Mouse (Mus musculus) kidney, embryonic 16.5 days (tissue): ENCODE data around the gene Hcn3. TPM values are rescaled to one million over a fixed set of nuclear protein-coding genes. Genes with fewer than 3 reads are reported as not detected.

ENCODE experiments used
- ATAC-seq: fragments of 200-750 bp; cut with Nextera tagmentation; 2 replicates; pipeline ENCODE4 v1.8.0; 2017; ENCODE audit warnings: moderate TSS enrichment; ENCODE audit not compliant: low FRiP score, low TSS enrichment
- H3K27ac ChIP-seq: fragments of 300-500 bp; sonication (generic); 2 replicates; pipeline ENCODE4 v1.5.1; 2014; ENCODE audit warnings: low read length
- H3K27me3 ChIP-seq: fragments of 300-500 bp; sonication (generic); 2 replicates; pipeline ENCODE4 v1.6.1; 2014; ENCODE audit warnings: low read length, control low read depth, mixed read lengths; ENCODE audit not compliant: insufficient read depth
- H3K36me3 ChIP-seq: fragments of 300-500 bp; sonication (generic); 2 replicates; pipeline ENCODE4 v1.6.1; 2014; ENCODE audit warnings: low read length, control low read depth, mixed read lengths; ENCODE audit not compliant: insufficient read depth
- H3K4me1 ChIP-seq: fragments of 300-500 bp; sonication (generic); 2 replicates; pipeline ENCODE4 v1.6.1; 2014; ENCODE audit warnings: low read length, control low read depth, mixed read lengths; ENCODE audit not compliant: insufficient read depth
- H3K4me2 ChIP-seq: fragments of 300-500 bp; sonication (generic); replicated peaks from 2 replicates; pipeline ENCODE4 v1.6.1; 2014; ENCODE audit warnings: low read depth, low read length
- H3K4me3 ChIP-seq: fragments of 300-500 bp; sonication (generic); 2 replicates; pipeline ENCODE4 v1.5.1; 2014; ENCODE audit warnings: mild to moderate bottlenecking, low read length
- H3K9ac ChIP-seq: fragments of 300-500 bp; sonication (generic); replicated peaks from 2 replicates; pipeline ENCODE4 v1.6.1; 2014; ENCODE audit warnings: low read length
- H3K9me3 ChIP-seq: fragments of 300-500 bp; sonication (generic); 2 replicates; pipeline ENCODE4 v1.6.1; 2016; ENCODE audit warnings: low read length, control low read depth
- WGBS: fragments of 180-500 bp; shearing (Covaris S2); extraction: QIAGEN DNeasy Blood & Tissue Kit; methylation state at CpG from one replicate; pipeline ENCODE4 v1.1.7; 2014; 5-methylcytosine and 5-hydroxymethylcytosine counted together
- polyA plus RNA-seq: library from polyadenylated mRNA; unstranded; fragments of >200 nt; fragmentation: Nextera tagmentation; extraction: Ambion mirVana; gene quantifications from 2 replicates; pipeline ENCODE4 v1.2.1, GENCODE M21; 2015

The Hcn3 gene
- polyA plus RNA-seq, 1 experiment from 2014 or later = 1.8 TPM

DNA sequence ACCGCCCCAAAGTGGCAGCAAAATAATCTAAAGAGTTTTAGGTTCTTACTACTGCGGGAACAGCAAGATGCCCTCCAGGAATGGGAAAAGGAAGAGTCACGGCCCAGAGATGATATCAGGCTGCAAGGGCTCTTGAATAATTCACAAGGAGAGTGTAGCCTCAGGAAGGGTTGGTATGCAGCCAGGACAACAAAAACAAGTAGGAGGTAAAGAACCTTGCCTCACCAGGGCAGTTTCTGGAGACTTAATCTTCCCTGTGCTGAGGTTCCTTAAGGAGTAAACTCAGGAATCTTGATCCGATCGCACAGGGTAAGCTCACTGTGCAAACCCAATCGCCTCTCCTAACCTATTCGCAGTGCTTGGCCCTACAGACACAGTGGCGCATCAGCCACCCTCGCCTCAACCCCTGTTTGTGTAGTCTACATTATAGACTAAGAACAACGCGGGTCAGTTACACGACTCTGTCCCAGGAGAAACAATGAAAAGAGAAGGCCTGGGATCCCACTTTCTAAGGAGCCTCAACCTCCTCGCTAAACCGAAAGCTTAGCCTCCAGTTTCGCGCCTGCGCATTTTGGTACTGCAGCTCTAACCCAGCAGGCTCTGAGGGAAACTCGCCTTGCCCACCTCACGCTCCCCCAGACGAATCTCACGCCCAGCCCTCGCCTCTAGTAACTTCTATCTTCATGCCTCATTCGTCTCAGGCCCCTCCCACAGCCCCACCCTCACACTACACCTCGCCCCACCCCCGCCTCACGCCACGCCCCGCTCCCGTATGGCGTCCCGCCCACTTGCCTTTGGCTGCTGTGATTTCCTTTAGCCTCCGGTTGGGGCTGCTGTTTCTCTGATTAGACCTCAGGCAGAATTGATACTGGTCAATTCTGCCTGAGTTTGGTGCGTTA is 36.2 kb upstream of the Hcn3 start:
- H3K4me1 ChIP-seq = peaks cover 9% of the 10 kb centered on the region
- peak overlapping the region; percentile 88 for H3K27ac ChIP-seq
- WGBS = 6% methylated on average over 33 of the region's 33 CpGs
- peak; percentile 96 for ATAC-seq
- no peaks in the 10 kb centered on the region for H3K36me3 ChIP-seq
- peak overlapping the region; percentile 87 for H3K9ac ChIP-seq
- H3K4me3 ChIP-seq = peak overlapping the region; percentile 55
- no peaks in the 10 kb centered on the region for H3K27me3 ChIP-seq
- peak overlapping the region; percentile 54 for H3K4me2 ChIP-seq
- no peaks in the 10 kb centered on the region for H3K9me3 ChIP-seq

- Histone ChIP-seq H3K4me1 (peaks cover 10% of the 10 kb centered on the region), H3K9ac (no peak overlapping the region), H3K27ac (no peak overlapping the region), H3K4me3 (no peak overlapping the region), H3K27me3 (no peaks in the 10 kb centered on the region), H3K4me2 (no peak overlapping the region), H3K9me3 (no peaks in the 10 kb centered on the region), H3K36me3 (no peaks in the 10 kb centered on the region)
- WGBS = 93% methylated on average over 2 of the region's 2 CpGs
- no peak for ATAC-seq
Measured at GRCm38 (mm10) chr3:89193853-89194252, 33.9 kb upstream of the Hcn3 start.

- Histone ChIP-seq H3K4me2 (no peak overlapping the region), H3K27me3 (no peaks in the 10 kb centered on the region), H3K4me1 (peaks cover 15% of the 10 kb centered on the region), H3K9me3 (no peaks in the 10 kb centered on the region), H3K27ac (no peak overlapping the region), H3K36me3 (no peaks in the 10 kb centered on the region), H3K9ac (no peak overlapping the region), H3K4me3 (no peak overlapping the region)
- 74% methylated on average over 1 of the region's 1 CpGs for WGBS
- no peak for ATAC-seq
Measured at GRCm38 (mm10) chr3:89193351-89193750, 33.4 kb upstream of the Hcn3 start.

GRCm38 (mm10) chr3:89190436-89190835 is 30.4 kb upstream of the Hcn3 start:
- H3K4me2 ChIP-seq = no peak overlapping the region
- no peaks in the 10 kb centered on the region for H3K9me3 ChIP-seq
- no peak overlapping the region for H3K27ac ChIP-seq
- 83% methylated on average over 8 of the region's 8 CpGs for WGBS
- no peak overlapping the region for H3K9ac ChIP-seq
- ATAC-seq = no peak
- no peak overlapping the region for H3K4me3 ChIP-seq
- 0 out of 2 replicates have a peak, but pooled peaks cover 2% of the 10 kb centered on the region for H3K36me3 ChIP-seq
- H3K27me3 ChIP-seq = no peaks in the 10 kb centered on the region
- peaks cover 30% of the 10 kb centered on the region for H3K4me1 ChIP-seq

- peaks cover 49% of the 10 kb centered on the region for H3K4me1 ChIP-seq
- 0 out of 2 replicates have a peak, but pooled peaks cover 2% of the 10 kb centered on the region for H3K36me3 ChIP-seq
- H3K4me2 ChIP-seq = peak overlapping the region; percentile 25; the same call in 1 of the 2 replicates
- no peaks in the 10 kb centered on the region for H3K9me3 ChIP-seq
- ATAC-seq = 0 out of 2 replicates have a peak, but pooled peaks have one; percentile 5
- H3K27me3 ChIP-seq = no peaks in the 10 kb centered on the region
- 56% methylated on average over 12 of the region's 12 CpGs for WGBS
- H3K27ac ChIP-seq = peak overlapping the region; percentile 37; the same call in 1 of the 2 replicates
- 0 out of 2 replicates have a peak overlapping the region, but pooled peaks have one; percentile 17 for H3K9ac ChIP-seq
- no peak overlapping the region for H3K4me3 ChIP-seq
Measured at GRCm38 (mm10) chr3:89188478-89188875, 28.5 kb upstream of the Hcn3 start.

GRCm38 (mm10) chr3:89187690-89188477 is 27.9 kb upstream of the Hcn3 start:
- peak overlapping the region; percentile 33; the same call in 1 of the 2 replicates for H3K4me2 ChIP-seq
- H3K9me3 ChIP-seq = no peaks in the 10 kb centered on the region
- no peak for ATAC-seq
- peak overlapping the region; percentile 52 for H3K9ac ChIP-seq
- H3K27me3 ChIP-seq = no peaks in the 10 kb centered on the region
- WGBS = 59% methylated on average over 18 of the region's 18 CpGs
- H3K27ac ChIP-seq = peak overlapping the region; percentile 37; the same call in 1 of the 2 replicates
- peaks cover 50% of the 10 kb centered on the region for H3K4me1 ChIP-seq
- H3K36me3 ChIP-seq = 0 out of 2 replicates have a peak, but pooled peaks cover 2% of the 10 kb centered on the region
- no peak overlapping the region for H3K4me3 ChIP-seq

GRCm38 (mm10) chr3:89187197-89187596 is 27.2 kb upstream of the Hcn3 start:
- H3K4me2 ChIP-seq = peak overlapping the region; percentile 33
- H3K27ac ChIP-seq = 0 out of 2 replicates have a peak overlapping the region, but pooled peaks have one; percentile 37
- no peaks in the 10 kb centered on the region for H3K27me3 ChIP-seq
- no peak overlapping the region for H3K4me3 ChIP-seq
- peak overlapping the region; percentile 52 for H3K9ac ChIP-seq
- no peaks in the 10 kb centered on the region for H3K9me3 ChIP-seq
- H3K4me1 ChIP-seq = peaks cover 53% of the 10 kb centered on the region
- ATAC-seq = no peak
- H3K36me3 ChIP-seq = peaks cover 5% of the 10 kb centered on the region; the same call in 1 of the 2 replicates
- WGBS = 31% methylated on average over 23 of the region's 23 CpGs

DNA sequence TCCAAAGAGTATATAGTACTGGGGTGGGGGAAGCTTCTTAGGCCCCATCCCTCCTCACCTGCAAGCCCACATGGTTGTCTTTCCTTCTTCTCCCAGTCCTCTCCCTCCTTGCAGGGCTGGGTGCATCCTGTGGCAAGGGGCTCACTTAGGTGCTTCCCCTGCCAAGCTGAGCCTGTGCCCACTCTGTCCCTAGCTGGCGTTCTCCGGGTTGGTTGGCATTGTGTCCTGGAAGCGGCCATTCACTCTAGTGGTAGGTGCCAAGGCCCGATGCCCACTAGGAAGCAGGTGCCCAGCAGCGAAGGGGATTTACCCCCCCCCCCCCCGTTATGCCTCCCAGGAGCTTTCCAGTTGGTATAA is 23.9 kb upstream of the Hcn3 start:
- Histone ChIP-seq H3K4me1 (peaks cover 55% of the 10 kb centered on the region), H3K27ac (peak overlapping the region; percentile 78), H3K4me3 (peak overlapping the region; percentile 71), H3K36me3 (peaks cover 35% of the 10 kb centered on the region), H3K9me3 (no peaks in the 10 kb centered on the region), H3K4me2 (peak overlapping the region; percentile 97), H3K27me3 (no peaks in the 10 kb centered on the region), H3K9ac (peak overlapping the region; percentile 92)
- 61% methylated on average over 6 of the region's 6 CpGs for WGBS
- no peak for ATAC-seq

DNA sequence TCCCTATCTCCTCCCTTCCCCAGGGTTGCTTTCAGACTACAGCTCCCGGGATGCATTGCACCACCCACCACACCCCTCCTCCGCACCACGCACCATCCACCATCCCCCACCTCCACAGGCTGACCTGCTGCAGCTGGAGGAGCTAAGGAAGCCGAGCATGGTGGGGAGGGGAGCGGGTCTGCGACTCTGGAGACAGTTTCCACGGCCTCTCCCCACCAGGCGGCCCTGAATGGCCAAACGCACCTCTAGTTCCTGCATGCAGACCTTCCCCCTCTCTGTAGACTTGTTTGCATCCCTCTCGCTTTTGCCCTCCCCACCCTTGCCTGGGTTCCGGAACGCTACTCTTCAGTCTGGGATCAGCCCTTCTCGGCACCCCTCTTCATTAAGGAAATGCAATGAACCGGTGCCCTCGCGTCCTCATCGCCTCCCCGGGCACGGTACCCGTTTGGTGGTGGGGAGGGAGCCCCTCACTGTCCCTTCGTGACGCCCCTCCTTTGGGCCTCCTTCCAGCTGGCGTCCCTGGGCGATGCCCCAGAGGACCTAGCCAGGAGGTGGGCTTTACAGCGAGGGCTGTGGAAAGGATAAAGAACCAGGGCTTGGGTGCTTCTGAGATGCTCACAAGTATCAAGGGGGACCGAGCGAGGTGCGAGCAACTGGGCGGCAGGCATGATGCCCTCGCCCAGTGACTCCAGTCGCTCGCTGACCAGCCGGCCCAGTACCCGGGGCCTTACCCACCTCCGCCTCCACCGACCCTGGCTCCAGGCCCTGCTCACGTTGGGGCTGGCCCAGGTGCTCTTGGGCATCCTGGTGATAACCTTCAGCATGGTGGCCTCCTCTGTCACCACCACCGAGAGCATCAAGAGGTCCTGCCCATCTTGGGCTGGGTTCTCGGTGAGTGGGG is 23.3 kb upstream of the Hcn3 start, which contains the start of gene Fam189b:
Gene Fam189b (plus strand): TSS at position 86 of the 901 bp plus-strand sequence.
- Histone ChIP-seq H3K36me3 (peaks cover 35% of the 10 kb centered on the region), H3K27ac (peak within 1 kb of the TSS; percentile 78), H3K4me1 (peaks cover 54% of the 10 kb centered on the region), H3K9ac (peak within 1 kb of the TSS; percentile 92), H3K9me3 (no peaks in the 10 kb centered on the region), H3K4me3 (peak within 1 kb of the TSS; percentile 71), H3K27me3 (no peaks in the 10 kb centered on the region), H3K4me2 (peak within 1 kb of the TSS; percentile 97)
- WGBS = 3% methylated on average over 39 of the region's 39 CpGs
- peak; percentile 94 for ATAC-seq
